Mouse (Mus musculus): Measurements from ENCODE around the gene Chrna5. TPM values are rescaled to one million over a fixed set of nuclear protein-coding genes. Genes with fewer than 3 reads are reported as not detected.

Gene Chrna5
- polyA plus RNA-seq, 1 experiment from 2014 or later, result 1.00 TPM

- peaks cover 80% of the 10 kb centered on the region for H3K27me3 ChIP-seq (replicated peaks; ENCODE audit: low read depth, poor library complexity, severe bottlenecking)
- peak overlapping the region; percentile 44; the same call in 1 of the 2 replicates for H3K27ac ChIP-seq (replicated peaks)
Observed at GRCm38 (mm10) chr9:54981291-54982191, 861 bp downstream of the Chrna5 start.

GRCm38 (mm10) chr9:54982401-54982800 lies 1.7 kb downstream of the Chrna5 start:
- Histone ChIP-seq H3K27me3 (replicated peaks; ENCODE audit: low read depth, poor library complexity, severe bottlenecking) (peaks cover 79% of the 10 kb centered on the region), H3K36me3 (replicated peaks) (no peaks in the 10 kb centered on the region), H3K9me3 (0 out of 2 replicates have a peak, but pooled peaks cover 2% of the 10 kb centered on the region), H3K4me1 (peaks cover 17% of the 10 kb centered on the region), H3K27ac (replicated peaks) (no peak overlapping the region), H3K4me3 (peak overlapping the region; percentile 70)
- no peak for DNase-seq (ENCODE audit: low spot score)
- WGBS, result 6% methylated on average over 7 of the region's 7 CpGs

More at GRCm38 (mm10) chr9:54981291-54982191, 861 bp downstream of the Chrna5 start:
- 1% methylated on average over 85 of the region's 85 CpGs for WGBS
- DNase-seq (ENCODE audit: low spot score), result peak; percentile 83
- Histone ChIP-seq H3K4me1 (peaks cover 17% of the 10 kb centered on the region), H3K36me3 (replicated peaks) (no peaks in the 10 kb centered on the region), H3K4me3 (peak overlapping the region; percentile 70), H3K9me3 (0 out of 2 replicates have a peak, but pooled peaks cover 2% of the 10 kb centered on the region)

GRCm38 (mm10) chr9:54990362-54990761 lies 9.7 kb downstream of the Chrna5 start:
- Histone ChIP-seq H3K4me1 (peaks cover 4% of the 10 kb centered on the region; the same call in 1 of the 2 replicates), H3K27ac (replicated peaks) (no peak overlapping the region), H3K4me3 (no peak overlapping the region), H3K27me3 (replicated peaks; ENCODE audit: low read depth, poor library complexity, severe bottlenecking) (0 out of 2 replicates have a peak, but pooled peaks cover 3% of the 10 kb centered on the region), H3K9me3 (no peaks in the 10 kb centered on the region), H3K36me3 (replicated peaks) (no peaks in the 10 kb centered on the region)
- no peak for DNase-seq (ENCODE audit: low spot score)
- WGBS, result 83% methylated on average over 3 of the region's 3 CpGs

GRCm38 (mm10) chr9:54994381-54994780 lies 13.7 kb downstream of the Chrna5 start:
- H3K27ac ChIP-seq (replicated peaks), result no peak overlapping the region
- H3K9me3 ChIP-seq, result no peaks in the 10 kb centered on the region
- no peaks in the 10 kb centered on the region for H3K36me3 ChIP-seq (replicated peaks)
- no peaks in the 10 kb centered on the region for H3K27me3 ChIP-seq (replicated peaks; ENCODE audit: low read depth, poor library complexity, severe bottlenecking)
- peaks cover 4% of the 10 kb centered on the region; the same call in 1 of the 2 replicates for H3K4me1 ChIP-seq
- H3K4me3 ChIP-seq, result no peak overlapping the region
- DNase-seq (ENCODE audit: low spot score), result no peak
- 45% methylated on average over 3 of the region's 3 CpGs for WGBS

GRCm38 (mm10) chr9:54995645-54996044 lies 15.0 kb downstream of the Chrna5 start:
- H3K4me1 ChIP-seq, result peaks cover 4% of the 10 kb centered on the region; the same call in 1 of the 2 replicates
- H3K9me3 ChIP-seq, result no peaks in the 10 kb centered on the region
- H3K27ac ChIP-seq (replicated peaks), result no peak overlapping the region
- no peak for DNase-seq (ENCODE audit: low spot score)
- WGBS, result 91% methylated on average over 3 of the region's 3 CpGs
- no peak overlapping the region for H3K4me3 ChIP-seq
- no peaks in the 10 kb centered on the region for H3K36me3 ChIP-seq (replicated peaks)
- no peaks in the 10 kb centered on the region for H3K27me3 ChIP-seq (replicated peaks; ENCODE audit: low read depth, poor library complexity, severe bottlenecking)

GRCm38 (mm10) chr9:55003609-55004008 lies 22.9 kb downstream of the Chrna5 start:
- Histone ChIP-seq H3K36me3 (replicated peaks) (no peaks in the 10 kb centered on the region), H3K4me3 (no peak overlapping the region), H3K4me1 (no peaks in the 10 kb centered on the region), H3K27me3 (replicated peaks; ENCODE audit: low read depth, poor library complexity, severe bottlenecking) (no peaks in the 10 kb centered on the region), H3K9me3 (no peaks in the 10 kb centered on the region), H3K27ac (replicated peaks) (no peak overlapping the region)
- DNase-seq (ENCODE audit: low spot score), result no peak
- 85% methylated on average over 4 of the region's 4 CpGs for WGBS

- H3K27me3 ChIP-seq (replicated peaks; ENCODE audit: low read depth, poor library complexity, severe bottlenecking), result no peaks in the 10 kb centered on the region
- no peaks in the 10 kb centered on the region for H3K36me3 ChIP-seq (replicated peaks)
- peaks cover 13% of the 10 kb centered on the region for H3K4me1 ChIP-seq
- no peaks in the 10 kb centered on the region for H3K9me3 ChIP-seq
- no peak overlapping the region for H3K27ac ChIP-seq (replicated peaks)
- WGBS, result 91% methylated on average over 2 of the region's 2 CpGs
- no peak overlapping the region for H3K4me3 ChIP-seq
- DNase-seq (ENCODE audit: low spot score), result no peak
Observed at GRCm38 (mm10) chr9:55009692-55010091, 29.0 kb downstream of the Chrna5 start.

- H3K27ac ChIP-seq (replicated peaks), result no peak overlapping the region
- H3K9me3 ChIP-seq, result no peaks in the 10 kb centered on the region
- WGBS, result 52% methylated on average over 6 of the region's 6 CpGs
- H3K27me3 ChIP-seq (replicated peaks; ENCODE audit: low read depth, poor library complexity, severe bottlenecking), result no peaks in the 10 kb centered on the region
- H3K4me1 ChIP-seq, result peaks cover 16% of the 10 kb centered on the region
- no peak overlapping the region for H3K4me3 ChIP-seq
- peak; percentile 26 for DNase-seq (ENCODE audit: low spot score)
- no peaks in the 10 kb centered on the region for H3K36me3 ChIP-seq (replicated peaks)
Observed at GRCm38 (mm10) chr9:55010588-55011350, 30.1 kb downstream of the Chrna5 start.

- Histone ChIP-seq H3K27ac (replicated peaks) (no peak overlapping the region), H3K36me3 (replicated peaks) (no peaks in the 10 kb centered on the region), H3K27me3 (replicated peaks; ENCODE audit: low read depth, poor library complexity, severe bottlenecking) (no peaks in the 10 kb centered on the region), H3K9me3 (no peaks in the 10 kb centered on the region), H3K4me1 (peaks cover 4% of the 10 kb centered on the region; the same call in 1 of the 2 replicates), H3K4me3 (no peak overlapping the region)
- WGBS, result 86% methylated on average over 3 of the region's 3 CpGs
- no peak for DNase-seq (ENCODE audit: low spot score)
Observed at GRCm38 (mm10) chr9:55016926-55017325, 36.2 kb downstream of the Chrna5 start.

GRCm38 (mm10) chr9:55023326-55023725 lies 42.6 kb downstream of the Chrna5 start:
- Histone ChIP-seq H3K4me3 (no peak overlapping the region), H3K9me3 (no peaks in the 10 kb centered on the region), H3K27ac (replicated peaks) (no peak overlapping the region), H3K36me3 (replicated peaks) (no peaks in the 10 kb centered on the region), H3K4me1 (peaks cover 18% of the 10 kb centered on the region), H3K27me3 (replicated peaks; ENCODE audit: low read depth, poor library complexity, severe bottlenecking) (peaks cover 52% of the 10 kb centered on the region)
- no peak for DNase-seq (ENCODE audit: low spot score)
- WGBS, result 82% methylated on average over 5 of the region's 5 CpGs

GRCm38 (mm10) chr9:55023902-55024583 lies 43.4 kb downstream of the Chrna5 start:
- peak; percentile 88 for DNase-seq (ENCODE audit: low spot score)
- Histone ChIP-seq H3K9me3 (no peaks in the 10 kb centered on the region), H3K4me3 (no peak overlapping the region), H3K36me3 (replicated peaks) (no peaks in the 10 kb centered on the region), H3K27me3 (replicated peaks; ENCODE audit: low read depth, poor library complexity, severe bottlenecking) (peaks cover 55% of the 10 kb centered on the region), H3K4me1 (peaks cover 18% of the 10 kb centered on the region), H3K27ac (replicated peaks) (no peak overlapping the region)
- 44% methylated on average over 13 of the region's 13 CpGs for WGBS
